Mouse (Mus musculus) macrophage (primary cell): ENCODE measurements around the gene Iqcf1. TPM values are rescaled to one million over a fixed set of nuclear protein-coding genes. Genes with fewer than 3 reads are reported as not detected.

Experiments used
- polyA plus RNA-seq: library from polyadenylated mRNA; stranded (reverse); fragments of 250-400 nt; gene quantifications from 3 replicates; pipeline ENCODE4 v1.2.4, GENCODE M21; 2018; ENCODE audit warnings: inconsistent platforms

The Iqcf1 gene
- polyA plus RNA-seq, 1 experiment from 2014 or later: not detected

Other genes starting within 250 kb of the Iqcf1 start
- gene Poc1a, start 218.9 kb upstream of the Iqcf1 start, polyA plus RNA-seq: 2.7 to 6.4 TPM (median 3.5 TPM) in 3 replicates
- 58.0 to 112 TPM (median 63.3 TPM) in 3 replicates for gene Dusp7, start 131.3 kb upstream of the Iqcf1 start, polyA plus RNA-seq
- gene Rpl29, start 70.5 kb upstream of the Iqcf1 start, polyA plus RNA-seq: 891 to 979 TPM (median 909 TPM) in 3 replicates
- gene Acy1, start 61.6 kb upstream of the Iqcf1 start, polyA plus RNA-seq: 2.5 to 5.7 TPM (median 2.6 TPM) in 3 replicates
- 10.0 to 22.7 TPM (median 15.4 TPM) in 3 replicates for gene Abhd14b, start 52.5 kb upstream of the Iqcf1 start, polyA plus RNA-seq
- gene Abhd14a, start 52.3 kb upstream of the Iqcf1 start, polyA plus RNA-seq: 3.5 to 10.0 TPM (median 5.9 TPM) in 3 replicates
- gene Pcbp4, start 46.7 kb upstream of the Iqcf1 start, polyA plus RNA-seq: 2.8 to 4.6 TPM (median 4.5 TPM) in 3 replicates
- gene Gpr62, start 34.0 kb upstream of the Iqcf1 start, polyA plus RNA-seq: not detected in 3 replicates
- gene Rrp9, start 24.0 kb upstream of the Iqcf1 start, polyA plus RNA-seq: 10.1 to 24.9 TPM (median 11.4 TPM) in 3 replicates
- 28.0 to 31.0 TPM (median 28.4 TPM) in 3 replicates for gene Parp3, start 23.0 kb upstream of the Iqcf1 start, polyA plus RNA-seq
- gene Iqcf5, start 14.6 kb downstream of the Iqcf1 start, polyA plus RNA-seq: not detected in 3 replicates
- gene Iqcf3, start 61.7 kb downstream of the Iqcf1 start, polyA plus RNA-seq: not detected in 3 replicates
- gene Iqcf4, start 71.0 kb downstream of the Iqcf1 start, polyA plus RNA-seq: not detected in 3 replicates
- gene Iqcf6, start 126.6 kb downstream of the Iqcf1 start, polyA plus RNA-seq: not detected in 3 replicates
- gene Grm2, start 156.1 kb downstream of the Iqcf1 start, polyA plus RNA-seq: not detected in 3 replicates
- 89.8 to 109 TPM (median 91.7 TPM) in 3 replicates for gene Tex264, start 186.0 kb downstream of the Iqcf1 start, polyA plus RNA-seq